Mouse (Mus musculus) layer of hippocampus, adult 2 months (tissue): ENCODE measurements at regions not wholly inside any gene's neighbourhood (a gene's known extent, or its start where the extent isn't known, plus 50 kb on each side); places are given as distances from the start of the nearest gene placed in this dataset.

Experiments used
- DNase-seq, 2 experiments: peaks; one replicate each; pipeline ENCODE4 v3.0.0; 2022; ENCODE audit warnings: low spot score in 2 of 2
- H3K27ac ChIP-seq: fragments of 200-600 bp; 2 replicates; pipeline ENCODE4 v1.8.1; 2022
- H3K4me3 ChIP-seq: fragments of 200-600 bp; 2 replicates; pipeline ENCODE4 v1.8.1; 2022; ENCODE audit warnings: mild to moderate bottlenecking
- CTCF ChIP-seq: fragments of 200-600 bp; conservative IDR thresholded peaks from 2 replicates; pipeline ENCODE4 v1.8.1; 2022; ENCODE audit warnings: antibody characterized with exemption, mild to moderate bottlenecking, moderate library complexity

GRCm38 (mm10) chr1:14609054-14609453 lies 1484.1 kb downstream of the 4930444P10Rik start:
- no peak for DNase-seq
- Histone ChIP-seq H3K4me3 (no peak overlapping the region), H3K27ac (no peak overlapping the region)
- TF ChIP-seq CTCF, result no peak

GRCm38 (mm10) chr1:14595961-14596360 lies 1497.2 kb downstream of the 4930444P10Rik start:
- Histone ChIP-seq H3K27ac (no peak overlapping the region), H3K4me3 (no peak overlapping the region)
- no peak for DNase-seq
- no peak for TF ChIP-seq CTCF

- no peak for TF ChIP-seq CTCF
- Histone ChIP-seq H3K27ac (no peak overlapping the region), H3K4me3 (no peak overlapping the region)
- no peak for DNase-seq
These were observed 1503.2 kb downstream of the 4930444P10Rik start for GRCm38 (mm10) chr1:14589905-14590304.

GRCm38 (mm10) chr1:14579376-14579775 lies 1513.7 kb downstream of the 4930444P10Rik start:
- no peak overlapping the region for H3K4me3 ChIP-seq
- DNase-seq, result no peak
- H3K27ac ChIP-seq, result no peak overlapping the region
- TF ChIP-seq CTCF, result no peak

GRCm38 (mm10) chr1:14576263-14576662 lies 1516.9 kb downstream of the 4930444P10Rik start:
- TF ChIP-seq CTCF, result no peak
- no peak for DNase-seq
- Histone ChIP-seq H3K27ac (no peak overlapping the region), H3K4me3 (no peak overlapping the region)

GRCm38 (mm10) chr1:14570562-14570981 lies 1522.6 kb downstream of the 4930444P10Rik start:
- Histone ChIP-seq H3K4me3 (no peak overlapping the region), H3K27ac (no peak overlapping the region)
- peak in 1 of 2 experiments; percentile 10 for DNase-seq
- peak; percentile 77 for TF ChIP-seq CTCF

GRCm38 (mm10) chr1:14570113-14570512 lies 1523.0 kb downstream of the 4930444P10Rik start:
- no peak for DNase-seq
- H3K4me3 ChIP-seq, result no peak overlapping the region
- no peak overlapping the region for H3K27ac ChIP-seq
- no peak for TF ChIP-seq CTCF

GRCm38 (mm10) chr1:14567006-14567405 lies 1526.1 kb downstream of the 4930444P10Rik start:
- no peak overlapping the region for H3K4me3 ChIP-seq
- no peak for TF ChIP-seq CTCF
- no peak overlapping the region for H3K27ac ChIP-seq
- no peak for DNase-seq

- DNase-seq, result no peak
- no peak overlapping the region for H3K27ac ChIP-seq
- TF ChIP-seq CTCF, result no peak
- no peak overlapping the region for H3K4me3 ChIP-seq
These were observed 1526.7 kb downstream of the 4930444P10Rik start for GRCm38 (mm10) chr1:14566386-14566785.
